Mouse (Mus musculus) heart, adult 18-20 months (tissue): ENCODE measurements at regions not wholly inside any gene's neighbourhood (a gene's known extent, or its start where the extent isn't known, plus 50 kb on each side); places are given as distances from the start of the nearest gene placed in this dataset.

ENCODE experiments used
- DNase-seq, 2 experiments: peaks; one replicate each; pipeline ENCODE4 v3.0.0; 2021 to 2022; ENCODE audit warnings: mixed read lengths in 1 of 2

GRCm38 (mm10) chr1:23602710-23603291, 158.8 kb upstream of the B3gat2 start:
- no peak for DNase-seq

GRCm38 (mm10) chr1:23629366-23629765, 132.2 kb upstream of the B3gat2 start:
- no peak for DNase-seq

- DNase-seq, result no peak
Measured at GRCm38 (mm10) chr1:23645093-23645492, 116.5 kb upstream of the B3gat2 start.

- DNase-seq, result no peak
Measured at GRCm38 (mm10) chr1:23648875-23649506, 112.6 kb upstream of the B3gat2 start.

GRCm38 (mm10) chr1:23649886-23650285, 111.7 kb upstream of the B3gat2 start:
- DNase-seq, result no peak

GRCm38 (mm10) chr1:23653628-23654027, 107.9 kb upstream of the B3gat2 start:
- DNase-seq, result no peak

- DNase-seq, result no peak
Measured at GRCm38 (mm10) chr1:23655768-23656167, 105.8 kb upstream of the B3gat2 start.

GRCm38 (mm10) chr1:23656302-23656701, 105.3 kb upstream of the B3gat2 start:
- no peak for DNase-seq

GRCm38 (mm10) chr1:23656718-23657117, 104.8 kb upstream of the B3gat2 start:
- DNase-seq, result no peak

GRCm38 (mm10) chr1:23670514-23670913, 91.0 kb upstream of the B3gat2 start:
- DNase-seq, result no peak

GRCm38 (mm10) chr1:23674357-23674756, 87.2 kb upstream of the B3gat2 start:
- no peak for DNase-seq

- no peak for DNase-seq
Measured at GRCm38 (mm10) chr1:23676301-23676700, 85.3 kb upstream of the B3gat2 start.

- no peak for DNase-seq
Measured at GRCm38 (mm10) chr1:23689398-23689797, 72.2 kb upstream of the B3gat2 start.

GRCm38 (mm10) chr1:23705489-23705888, 56.1 kb upstream of the B3gat2 start:
- DNase-seq, result peak; percentile 2 to 21

- no peak for DNase-seq
Measured at GRCm38 (mm10) chr1:23706450-23706849, 55.1 kb upstream of the B3gat2 start.
